Mouse (Mus musculus) embryo, embryonic 11.5 days (tissue): Measurements from ENCODE around the gene Sprr2a3.
"Not testable (repeated sequence)": the region's sequence is repeated elsewhere in the genome, so short reads cannot be mapped to it uniquely, and the experiment has no call there.

ENCODE experiments used
- DNase-seq: peaks from one replicate; pipeline ENCODE4 v3.0.0-alpha.2; 2012; ENCODE audit warnings: low read depth, low spot score

Sprr2a3 gene

GRCm38 (mm10) chr3:92285101-92285500 lies at the start of gene Sprr2a3:
TSS of gene Sprr2a3 (plus strand) at chr3:92285417.
- not testable (repeated sequence) for DNase-seq

DNA sequence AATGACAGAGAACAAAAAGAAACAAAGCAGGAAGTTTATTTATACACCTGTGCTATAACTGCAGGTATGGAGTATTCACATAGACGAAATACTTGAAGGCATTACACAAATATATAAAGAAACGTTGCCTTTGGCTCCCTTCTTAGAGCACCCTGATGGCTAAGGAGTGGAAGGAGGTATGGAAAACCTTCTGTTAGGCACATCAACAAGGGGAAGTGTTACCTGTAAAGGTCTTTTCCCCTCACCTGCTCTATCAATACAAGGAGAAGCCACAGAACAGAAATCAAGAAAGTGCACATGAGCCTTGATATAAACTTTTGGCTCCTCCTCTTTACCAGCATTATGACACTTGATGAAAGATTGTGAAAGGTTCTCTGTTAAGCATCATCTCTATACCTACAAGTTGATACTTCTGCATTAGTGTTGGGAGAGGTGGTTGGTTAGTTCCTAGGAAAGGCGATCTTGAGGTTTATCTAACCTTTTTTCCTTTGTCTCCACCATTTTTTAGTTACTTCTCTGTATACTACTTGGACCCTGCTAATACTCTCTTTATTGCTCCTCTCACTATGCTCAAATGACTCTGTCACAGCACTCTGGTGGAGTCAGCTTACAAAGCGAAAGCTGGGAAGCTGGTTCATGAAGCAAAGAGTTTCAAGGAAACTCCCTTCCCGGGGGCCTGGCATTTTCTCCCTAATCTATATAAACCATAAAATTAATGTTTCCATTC lies 48.6 kb upstream of the Sprr2a3 start:
- not testable (repeated sequence) for DNase-seq

DNA sequence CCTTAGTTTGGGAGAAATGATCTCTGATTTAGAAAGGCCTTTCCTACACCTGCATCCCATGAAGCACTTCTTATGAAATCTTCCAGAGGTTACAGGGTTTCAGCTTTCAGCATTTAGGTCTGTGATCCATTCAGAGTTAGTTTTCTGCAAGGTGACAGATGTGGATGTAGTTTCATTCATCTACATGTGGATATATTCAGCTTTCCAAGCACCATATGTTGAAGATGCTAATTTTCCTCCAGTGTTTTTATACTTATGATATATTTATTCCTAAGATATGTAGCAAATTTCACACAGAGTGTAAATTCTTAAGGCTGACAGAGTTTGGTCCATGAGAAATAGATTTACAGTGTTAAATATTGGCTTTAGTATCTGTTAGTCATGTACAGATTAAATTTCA lies 46.5 kb upstream of the Sprr2a3 start:
- DNase-seq = not testable (repeated sequence)

GRCm38 (mm10) chr3:92239197-92239596 lies 46.0 kb upstream of the Sprr2a3 start:
- not testable (repeated sequence) for DNase-seq

DNA sequence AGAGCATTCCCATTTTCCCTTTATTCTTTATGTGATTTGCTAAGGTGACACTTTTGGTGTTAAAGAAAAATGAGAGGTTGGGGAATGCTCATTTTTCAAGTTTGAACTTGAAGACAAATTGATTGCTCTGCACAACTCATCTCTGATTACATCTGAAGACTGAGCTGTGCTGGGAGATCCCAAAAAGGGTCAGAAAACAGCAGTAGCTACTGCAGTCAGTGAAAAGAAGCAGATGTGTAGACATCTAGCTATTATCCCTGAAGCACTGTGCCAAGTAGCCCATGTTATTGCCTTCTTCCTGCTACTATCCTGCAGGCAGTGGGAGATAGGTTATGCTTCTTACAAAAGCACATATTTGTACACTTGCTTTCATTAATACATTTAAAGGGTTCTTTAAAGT lies 40.4 kb upstream of the Sprr2a3 start:
- not testable (repeated sequence) for DNase-seq

DNA sequence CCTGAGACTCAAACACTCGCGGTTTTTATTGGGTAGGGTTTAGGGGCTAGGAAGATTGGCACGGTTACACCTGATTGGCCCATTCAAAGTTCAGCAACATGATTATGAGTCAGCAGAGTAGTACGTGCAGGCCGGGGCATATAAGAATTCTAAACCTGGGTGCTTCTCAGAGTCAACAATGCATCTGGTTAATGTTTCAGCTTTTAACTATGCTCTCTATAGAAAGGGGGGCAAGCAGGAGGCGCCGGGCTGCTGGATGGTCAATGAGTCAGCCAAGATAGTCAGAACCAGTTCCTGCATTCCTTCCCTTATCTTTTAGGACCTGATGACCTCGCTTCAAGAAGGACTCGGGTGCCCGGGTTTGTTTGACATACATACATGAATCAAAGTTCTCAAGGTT lies 39.0 kb upstream of the Sprr2a3 start:
- not testable (repeated sequence) for DNase-seq

DNA sequence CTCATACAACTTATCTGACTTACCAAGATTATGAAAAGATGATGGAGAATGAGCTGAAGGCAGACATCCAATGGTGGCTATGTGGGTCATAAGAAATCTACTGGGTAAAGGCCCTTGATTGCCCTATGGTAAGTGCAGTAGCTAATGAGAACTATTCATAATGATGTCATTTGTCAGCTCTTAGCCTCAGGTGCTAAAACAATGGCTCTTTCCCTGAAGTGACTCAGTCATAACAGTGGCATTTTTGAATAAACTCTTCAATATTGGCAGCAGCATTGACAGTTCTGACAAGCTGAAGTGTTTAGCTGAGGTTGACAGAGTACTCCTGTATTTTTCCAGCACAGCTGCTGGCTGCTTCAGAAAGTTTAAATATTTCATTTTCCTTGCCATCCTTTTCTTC lies 36.7 kb upstream of the Sprr2a3 start:
- not testable (repeated sequence) for DNase-seq

DNA sequence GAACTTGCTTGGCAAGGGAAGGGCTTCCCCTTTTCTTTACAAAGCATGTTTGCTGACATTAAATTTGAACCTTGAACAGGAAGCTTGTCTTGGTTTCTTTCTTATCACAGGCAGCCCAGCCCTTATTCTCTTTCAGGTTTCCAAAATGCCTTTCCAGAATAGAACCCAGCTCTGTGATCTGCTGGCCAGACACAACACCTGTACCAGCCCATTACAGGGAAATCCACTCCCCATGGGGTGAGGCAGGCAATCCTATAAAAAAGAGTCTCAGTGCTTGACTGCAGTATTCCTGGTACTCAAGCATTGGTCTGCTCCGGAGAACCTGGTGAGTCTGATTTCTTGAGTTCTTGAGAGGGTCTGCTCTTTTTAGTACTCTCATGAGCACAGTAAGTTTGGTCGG lies 34.8 kb upstream of the Sprr2a3 start:
- DNase-seq = not testable (repeated sequence)

GRCm38 (mm10) chr3:92253860-92254259 lies 31.4 kb upstream of the Sprr2a3 start:
- not testable (repeated sequence) for DNase-seq

- DNase-seq = not testable (repeated sequence)
Measured at GRCm38 (mm10) chr3:92258526-92258925, 26.7 kb upstream of the Sprr2a3 start.

- not testable (repeated sequence) for DNase-seq
Measured at GRCm38 (mm10) chr3:92263462-92263861, 21.8 kb upstream of the Sprr2a3 start.

DNA sequence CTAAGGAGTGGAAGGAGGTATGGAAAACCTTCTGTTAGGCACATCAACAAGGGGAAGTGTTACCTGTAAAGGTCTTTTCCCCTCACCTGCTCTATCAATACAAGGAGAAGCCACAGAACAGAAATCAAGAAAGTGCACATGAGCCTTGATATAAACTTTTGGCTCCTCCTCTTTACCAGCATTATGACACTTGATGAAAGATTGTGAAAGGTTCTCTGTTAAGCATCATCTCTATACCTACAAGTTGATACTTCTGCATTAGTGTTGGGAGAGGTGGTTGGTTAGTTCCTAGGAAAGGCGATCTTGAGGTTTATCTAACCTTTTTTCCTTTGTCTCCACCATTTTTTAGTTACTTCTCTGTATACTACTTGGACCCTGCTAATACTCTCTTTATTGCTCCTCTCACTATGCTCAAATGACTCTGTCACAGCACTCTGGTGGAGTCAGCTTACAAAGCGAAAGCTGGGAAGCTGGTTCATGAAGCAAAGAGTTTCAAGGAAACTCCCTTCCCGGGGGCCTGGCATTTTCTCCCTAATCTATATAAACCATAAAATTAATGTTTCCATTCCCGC lies 13.7 kb upstream of the Sprr2a3 start:
- not testable (repeated sequence) for DNase-seq

- not testable (repeated sequence) for DNase-seq
Measured at GRCm38 (mm10) chr3:92273504-92273903, 11.7 kb upstream of the Sprr2a3 start.

DNA sequence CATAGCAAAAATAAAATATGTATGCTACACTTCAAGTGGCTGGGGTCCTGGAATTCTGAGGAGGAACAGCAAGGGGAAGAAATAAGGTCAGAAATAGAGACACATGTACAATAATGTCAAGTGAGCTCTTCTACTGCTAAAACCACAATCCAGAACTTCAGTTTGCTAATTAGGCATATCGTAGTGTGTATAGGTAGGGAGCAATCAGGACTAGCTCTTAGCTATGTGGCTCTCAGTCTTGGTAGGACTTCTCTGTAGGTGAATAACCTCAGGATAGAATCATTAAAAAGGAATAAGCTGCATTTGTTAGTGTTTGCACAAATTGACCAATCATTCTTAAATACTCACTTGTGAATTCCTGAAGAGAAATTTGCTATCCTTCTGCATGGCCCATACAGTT lies 11.2 kb upstream of the Sprr2a3 start:
- DNase-seq = not testable (repeated sequence)

DNA sequence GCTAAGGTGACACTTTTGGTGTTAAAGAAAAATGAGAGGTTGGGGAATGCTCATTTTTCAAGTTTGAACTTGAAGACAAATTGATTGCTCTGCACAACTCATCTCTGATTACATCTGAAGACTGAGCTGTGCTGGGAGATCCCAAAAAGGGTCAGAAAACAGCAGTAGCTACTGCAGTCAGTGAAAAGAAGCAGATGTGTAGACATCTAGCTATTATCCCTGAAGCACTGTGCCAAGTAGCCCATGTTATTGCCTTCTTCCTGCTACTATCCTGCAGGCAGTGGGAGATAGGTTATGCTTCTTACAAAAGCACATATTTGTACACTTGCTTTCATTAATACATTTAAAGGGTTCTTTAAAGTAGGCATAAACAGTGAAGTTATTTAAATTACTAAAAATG lies 5.6 kb upstream of the Sprr2a3 start:
- DNase-seq = not testable (repeated sequence)

DNA sequence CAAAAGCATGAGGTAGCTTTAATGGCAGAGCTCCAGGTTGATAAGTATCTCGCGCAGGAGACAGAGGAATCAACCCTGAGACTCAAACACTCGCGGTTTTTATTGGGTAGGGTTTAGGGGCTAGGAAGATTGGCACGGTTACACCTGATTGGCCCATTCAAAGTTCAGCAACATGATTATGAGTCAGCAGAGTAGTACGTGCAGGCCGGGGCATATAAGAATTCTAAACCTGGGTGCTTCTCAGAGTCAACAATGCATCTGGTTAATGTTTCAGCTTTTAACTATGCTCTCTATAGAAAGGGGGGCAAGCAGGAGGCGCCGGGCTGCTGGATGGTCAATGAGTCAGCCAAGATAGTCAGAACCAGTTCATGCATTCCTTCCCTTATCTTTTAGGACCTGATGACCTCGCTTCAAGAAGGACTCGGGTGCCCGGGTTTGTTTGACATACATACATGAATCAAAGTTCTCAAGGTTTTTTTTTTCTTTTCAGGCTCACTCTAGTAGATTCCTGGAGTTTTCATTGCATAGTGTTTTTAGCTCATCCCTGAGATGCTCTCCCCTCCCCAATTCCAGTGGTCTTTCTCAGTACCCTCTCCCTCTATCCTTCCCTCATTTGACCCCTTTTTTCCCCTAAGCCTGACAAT lies 4.1 kb upstream of the Sprr2a3 start:
- not testable (repeated sequence) for DNase-seq

DNA sequence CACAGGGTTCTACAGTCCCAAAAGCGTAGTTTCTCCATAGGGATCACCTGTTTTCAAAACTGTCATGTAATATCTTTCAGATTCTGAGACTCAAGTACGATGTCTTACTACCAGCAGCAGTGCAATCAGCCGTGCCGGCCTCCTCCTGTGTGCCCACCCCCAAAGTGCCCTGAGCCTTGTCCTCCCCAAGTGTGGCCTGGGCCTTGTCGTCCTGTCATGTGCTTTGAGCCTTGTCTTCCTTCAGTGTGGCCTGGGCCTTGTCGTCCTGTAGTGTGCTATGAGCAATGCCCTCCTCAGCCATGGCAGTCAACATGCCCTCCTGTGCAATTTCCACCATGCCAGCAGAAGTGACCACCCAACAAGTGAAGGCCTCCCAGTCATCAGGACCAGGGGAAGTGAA lies 3.3 kb downstream of the Sprr2a3 start:
- DNase-seq = not testable (repeated sequence)

- DNase-seq = no peak
Measured at GRCm38 (mm10) chr3:92307406-92307805, 22.2 kb downstream of the Sprr2a3 start.

DNA sequence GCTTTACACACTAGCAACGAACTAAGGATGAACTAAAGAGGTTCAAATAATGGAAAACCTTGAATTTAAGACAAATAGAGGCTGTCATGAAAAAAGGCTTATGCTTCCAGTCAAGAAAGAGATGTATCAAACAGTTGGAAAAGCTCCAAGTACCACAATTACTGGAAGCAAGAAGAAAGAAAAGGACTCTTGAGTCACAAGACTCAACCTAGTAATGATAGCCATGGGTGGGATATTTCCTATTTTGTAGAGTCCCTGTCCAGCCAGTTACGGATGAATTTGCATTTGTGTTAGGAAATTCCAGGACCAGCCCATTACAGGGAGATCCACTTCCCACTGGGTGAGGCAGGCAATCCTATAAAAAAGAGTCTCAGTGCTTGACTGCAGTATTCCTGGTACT lies 31.1 kb downstream of the Sprr2a3 start, which contains the start of gene Sprr2b:
Gene Sprr2b, plus strand, starts transcription at position 301 of the 400 bp plus-strand sequence.
- no peak for DNase-seq

DNA sequence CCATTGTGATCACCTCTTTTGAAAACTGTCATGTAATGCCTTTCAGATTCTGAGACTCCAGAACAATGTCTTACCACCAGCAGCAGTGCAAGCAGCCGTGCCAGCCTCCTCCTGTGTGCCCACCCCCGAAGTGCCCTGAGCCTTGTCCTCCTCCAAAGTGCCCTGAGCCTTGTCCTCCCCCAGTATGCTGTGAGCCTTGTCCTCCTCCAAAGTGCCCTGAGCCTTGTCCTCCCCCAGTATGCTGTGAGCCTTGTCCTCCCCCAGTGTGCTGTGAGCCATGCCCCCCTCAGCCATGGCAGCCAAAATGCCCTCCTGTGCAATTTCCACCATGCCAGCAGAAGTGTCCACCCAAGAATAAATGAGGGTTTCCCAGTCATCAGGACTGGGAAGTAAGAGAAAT lies 32.2 kb downstream of the Sprr2a3 start:
- DNase-seq = no peak

- DNase-seq = no peak
Measured at GRCm38 (mm10) chr3:92336278-92336677, 51.1 kb downstream of the Sprr2a3 start.

- no peak for DNase-seq
Measured at GRCm38 (mm10) chr3:92338840-92339239, 53.6 kb downstream of the Sprr2a3 start, which contains the start of gene Sprr2d. TSS of gene Sprr2d (plus strand) at chr3:92339140.
